Mouse (Mus musculus): ENCODE results near the gene Nacc1.

The Nacc1 gene

DNA sequence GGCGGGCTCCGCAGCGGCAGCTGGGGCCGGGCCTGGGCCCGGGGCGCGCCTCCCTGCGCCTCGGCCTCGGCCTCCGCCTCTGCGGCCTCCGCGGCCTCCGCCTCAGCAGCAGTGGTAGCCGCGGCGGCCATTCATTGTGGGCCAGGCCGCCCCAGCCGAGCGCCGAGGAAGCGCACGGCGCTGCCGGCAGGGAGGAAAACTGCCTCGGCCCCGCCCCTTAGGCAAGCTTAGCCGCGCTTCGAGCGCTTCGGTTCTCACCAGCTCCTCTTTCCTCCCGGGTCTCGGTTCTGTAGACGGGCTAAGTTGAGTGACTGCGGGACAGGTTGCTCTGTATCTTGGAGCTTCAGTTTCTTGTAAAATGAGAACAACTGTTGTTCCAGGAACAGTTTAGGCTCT lies at the start of gene Nacc1:
Nacc1 (minus strand) TSS at position 158 of the 396 bp plus-strand sequence.
- DNase-seq (ENCODE audit: low spot score): peak; percentile 90

DNA sequence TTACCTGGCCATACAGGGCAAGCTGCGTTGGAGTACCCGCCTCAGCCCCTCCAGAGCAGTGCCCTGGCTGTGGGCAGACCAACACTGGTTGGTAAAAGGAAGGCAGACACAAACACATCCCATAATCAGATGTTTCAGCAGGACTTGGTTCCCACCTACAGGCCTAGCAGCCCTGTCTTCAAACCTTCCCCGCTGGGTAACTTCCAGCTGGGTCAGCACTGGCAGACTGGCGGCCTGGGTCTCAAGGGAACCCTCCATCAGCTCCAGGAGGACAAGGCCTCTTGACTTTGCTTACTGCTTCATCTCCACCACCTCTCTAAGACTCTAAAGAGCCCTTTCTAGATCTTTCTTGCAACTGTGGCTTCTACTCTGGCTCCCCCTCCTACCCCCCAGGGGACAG lies 48.9 kb upstream of the Nacc1 start:
- DNase-seq (ENCODE audit: low spot score): no peak

DNA sequence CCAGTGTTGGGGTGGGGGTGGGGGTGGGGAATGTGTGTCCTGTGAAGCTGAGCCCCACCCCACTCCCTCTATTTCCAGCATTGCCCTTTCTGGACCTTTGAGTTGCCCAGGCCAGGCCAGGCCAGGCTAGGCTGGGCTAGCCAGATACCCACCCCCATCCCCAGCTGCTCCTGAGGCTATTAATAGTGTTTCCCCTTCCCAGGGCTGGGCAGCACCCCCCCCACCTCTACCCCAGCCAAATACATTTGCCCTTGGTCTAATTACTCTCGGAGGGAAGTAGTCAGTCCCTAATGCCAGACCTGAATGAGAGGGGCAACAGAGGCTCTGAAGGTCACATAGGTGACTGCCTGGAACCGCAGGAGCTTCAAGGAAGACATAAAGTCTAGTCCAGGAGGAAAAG lies 47.9 kb upstream of the Nacc1 start:
- no peak for DNase-seq (ENCODE audit: low spot score)

DNA sequence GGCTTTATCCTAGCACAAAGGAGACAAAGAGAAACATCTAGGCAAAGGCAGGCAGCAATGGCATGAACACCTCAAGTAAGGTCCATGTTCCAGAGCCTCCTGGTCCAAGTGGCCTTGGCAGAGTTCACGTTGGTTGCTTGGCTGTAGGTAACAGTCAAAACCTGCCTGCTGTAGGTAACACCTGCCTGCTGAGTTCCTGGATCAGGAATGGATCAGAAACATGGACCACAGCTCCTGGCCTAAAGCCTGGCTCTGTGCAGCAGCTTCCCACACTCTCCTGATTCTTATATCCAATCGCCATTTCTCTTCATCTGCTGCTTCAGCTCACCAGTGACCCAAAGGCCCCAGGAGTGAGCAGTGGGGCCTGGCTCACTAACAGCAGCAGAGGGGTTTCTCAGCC lies 47.0 kb upstream of the Nacc1 start:
- no peak for DNase-seq (ENCODE audit: low spot score)

DNA sequence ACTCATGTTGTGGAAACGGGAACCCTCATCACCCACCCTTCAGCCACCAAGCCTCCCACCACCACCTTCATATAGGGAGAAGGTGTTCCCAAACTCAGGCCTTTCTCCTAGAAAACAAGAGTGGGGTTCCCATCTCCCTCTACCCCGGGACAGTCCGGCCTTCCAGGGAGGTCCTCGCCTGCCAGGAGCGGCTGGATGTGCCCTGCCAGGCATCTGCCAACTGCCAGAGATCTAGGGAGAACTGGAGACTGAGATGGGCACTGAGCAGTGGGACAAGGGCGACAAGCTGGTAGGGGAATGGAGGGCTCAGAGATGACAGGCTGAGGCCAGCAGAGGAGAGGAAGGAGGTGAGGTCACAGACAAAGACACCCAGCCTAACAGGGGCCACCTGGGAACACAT lies 46.3 kb upstream of the Nacc1 start:
- no peak for DNase-seq (ENCODE audit: low spot score)

DNA sequence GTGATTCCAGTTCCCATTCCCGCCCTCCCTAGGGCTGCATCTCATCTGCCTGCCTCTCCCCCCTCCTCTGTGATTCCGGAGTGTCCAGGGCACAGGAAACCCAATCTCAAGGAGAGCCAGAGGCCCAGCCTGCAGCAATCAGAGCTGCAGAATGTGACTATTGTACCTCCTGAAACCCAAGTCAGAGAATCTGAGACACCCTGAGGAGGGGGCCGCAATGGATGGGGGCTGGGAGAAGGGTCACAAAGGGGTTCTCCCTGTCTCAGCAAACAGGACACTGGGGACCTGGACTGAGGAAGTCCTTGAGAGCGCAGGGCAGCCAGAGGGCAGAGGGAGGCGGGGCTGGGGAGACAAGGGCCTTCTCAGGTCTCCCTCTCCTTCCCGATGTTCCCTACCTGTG lies 45.3 kb upstream of the Nacc1 start:
- no peak for DNase-seq (ENCODE audit: low spot score)

DNA sequence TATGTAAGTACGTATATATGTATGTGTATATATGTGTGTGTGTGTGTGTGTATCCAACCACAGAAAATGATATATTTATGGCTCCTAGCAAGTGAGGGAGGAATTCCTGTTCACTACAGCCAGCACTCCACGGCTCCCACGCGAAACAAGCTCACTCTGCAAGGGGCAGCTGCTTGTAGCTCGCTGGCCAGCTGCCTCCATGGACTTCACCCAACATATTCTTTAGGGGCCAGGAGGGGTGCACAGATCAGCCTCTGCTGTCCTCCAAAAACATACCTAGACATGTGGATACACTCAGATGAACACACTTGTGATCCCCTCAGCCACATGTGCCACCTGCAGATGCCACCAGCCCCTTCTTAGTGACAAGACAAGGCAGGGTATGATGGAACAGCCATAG lies 44.9 kb upstream of the Nacc1 start:
- DNase-seq (ENCODE audit: low spot score): no peak

DNA sequence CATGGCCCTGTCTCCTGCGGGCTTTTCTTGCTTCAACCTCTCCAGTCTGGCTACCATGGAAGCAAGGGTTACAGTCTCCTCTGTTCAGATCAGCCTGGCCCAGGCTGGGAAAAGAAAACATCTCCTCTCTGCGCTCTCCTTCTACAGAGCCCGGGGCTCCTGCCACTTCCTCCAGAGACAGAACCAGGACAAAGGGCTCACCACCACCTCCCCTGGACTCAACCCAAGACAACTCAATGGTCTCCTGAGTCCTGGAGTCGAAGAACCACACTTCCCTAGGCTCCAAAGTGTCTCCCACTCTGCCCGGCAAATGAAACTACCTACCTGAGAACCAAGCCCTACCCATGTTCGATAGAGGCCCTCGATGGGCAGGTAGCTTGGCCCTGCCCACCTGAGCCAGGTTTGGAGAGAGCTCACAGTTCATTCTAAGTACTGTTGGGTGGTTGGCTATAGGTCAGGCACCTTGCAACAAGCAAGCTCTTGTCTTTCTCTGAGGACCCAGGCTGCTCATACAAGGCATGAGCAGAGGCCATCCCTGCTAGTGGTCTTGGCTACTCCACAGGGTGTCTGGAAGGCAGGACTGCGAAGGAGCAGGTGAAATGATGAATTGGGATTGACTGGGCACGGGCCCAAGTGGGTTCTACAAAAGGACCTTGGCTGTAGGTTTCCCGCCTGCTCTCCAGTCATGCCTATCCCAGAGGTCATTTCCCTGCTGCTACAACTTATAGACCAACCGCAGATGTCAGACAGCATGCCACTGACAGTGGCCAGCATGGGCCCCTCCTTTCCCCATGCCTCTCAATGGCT lies 43.9 kb upstream of the Nacc1 start:
- DNase-seq (ENCODE audit: low spot score): no peak

DNA sequence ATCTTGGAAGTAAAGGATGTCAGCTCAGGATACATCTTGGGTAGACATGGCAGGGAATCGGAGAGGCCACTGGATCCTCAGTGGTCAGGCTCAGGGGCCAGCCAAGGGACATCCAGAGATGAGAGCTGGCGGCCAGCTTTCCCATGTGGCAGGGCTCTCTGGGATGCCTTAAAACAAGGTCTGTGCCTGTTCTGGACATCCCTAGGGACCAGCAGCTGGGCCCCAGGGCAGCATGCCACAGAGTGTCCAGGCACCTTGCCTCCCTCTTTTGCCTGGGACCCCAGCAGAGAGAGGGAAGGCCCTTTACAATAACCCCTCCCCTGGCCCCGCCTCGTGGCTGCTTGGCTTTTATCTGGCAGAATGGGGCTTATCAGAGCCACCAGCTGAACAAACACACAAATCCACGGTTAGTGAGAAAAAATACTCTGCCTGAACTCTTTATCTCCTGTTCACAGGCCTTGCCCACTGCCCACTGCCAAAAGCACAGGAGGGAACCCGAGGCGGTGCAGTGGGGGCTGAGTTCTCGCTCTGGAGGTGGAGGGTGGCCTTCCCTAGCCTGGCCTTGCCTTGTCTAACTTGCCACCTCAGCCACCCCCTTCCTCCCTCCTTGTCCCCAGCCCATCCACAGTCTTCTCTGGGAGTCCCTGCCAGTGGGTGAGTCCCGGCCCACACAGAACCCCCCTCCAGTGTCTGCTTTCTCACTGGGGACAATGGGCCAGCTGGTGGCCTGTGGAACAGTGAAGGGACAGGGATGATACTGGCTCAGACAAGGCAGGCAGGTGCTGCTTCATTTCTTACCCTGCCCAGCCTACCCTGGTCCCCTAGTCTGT lies 43.1 kb upstream of the Nacc1 start:
- DNase-seq (ENCODE audit: low spot score): peak; percentile 65

DNA sequence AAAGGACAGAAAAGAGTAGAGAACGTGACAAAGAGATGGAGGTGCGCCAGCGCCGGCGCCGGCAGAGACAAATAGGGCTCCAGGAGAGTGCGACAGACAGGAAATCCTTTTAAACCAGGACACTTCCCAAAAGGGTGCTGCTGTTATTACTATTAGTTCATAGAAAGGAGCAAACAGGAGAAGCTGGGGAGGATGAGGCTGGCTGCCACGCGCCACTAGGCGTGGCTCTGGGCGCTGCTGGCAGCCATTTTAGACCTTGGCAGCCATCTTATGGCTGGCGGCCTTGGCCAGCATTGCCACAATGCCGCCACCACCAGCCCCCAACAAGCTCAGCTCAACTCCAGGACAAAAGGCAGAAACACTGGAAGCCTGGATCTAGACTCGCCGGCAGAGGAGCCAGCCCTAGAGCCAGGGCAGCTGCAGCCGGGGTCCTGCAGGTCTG lies 42.3 kb upstream of the Nacc1 start:
- no peak for DNase-seq (ENCODE audit: low spot score)

DNA sequence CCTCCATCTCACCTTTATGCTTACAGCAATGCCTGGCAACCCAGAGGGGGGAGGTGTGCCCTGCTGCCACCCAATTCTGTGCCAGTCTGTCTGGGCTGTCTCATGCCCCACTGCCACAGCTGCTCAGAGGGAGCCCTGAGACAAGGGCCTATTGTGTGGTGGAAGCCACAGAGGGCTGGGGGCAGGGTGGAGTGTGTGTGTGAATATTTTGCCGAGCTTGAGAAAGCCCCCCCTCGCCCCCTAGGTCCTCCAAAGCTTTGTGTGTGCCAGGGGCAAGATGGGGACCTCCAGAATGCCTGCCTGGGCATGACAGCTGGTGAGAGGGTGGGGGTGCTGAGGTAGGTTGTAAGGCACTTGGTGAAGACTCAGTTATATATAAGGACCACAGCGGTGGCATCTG lies 40.8 kb upstream of the Nacc1 start:
- DNase-seq (ENCODE audit: low spot score): no peak

DNA sequence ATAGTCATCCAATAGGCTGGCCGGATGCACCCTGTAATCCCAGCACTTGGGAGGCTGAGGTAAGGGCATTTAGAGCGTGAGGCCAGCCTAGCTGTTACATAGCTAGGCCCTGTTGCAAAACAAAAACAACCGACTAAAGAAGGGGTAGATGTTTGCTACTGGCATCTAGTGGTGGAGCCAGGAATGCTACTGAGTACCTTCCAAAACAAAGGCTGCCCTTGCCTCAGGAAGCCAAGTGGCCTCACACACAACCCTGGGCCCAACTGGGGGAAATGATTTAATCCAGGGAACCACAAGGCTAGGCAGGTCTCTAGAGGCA lies 38.2 kb upstream of the Nacc1 start:
- no peak for DNase-seq (ENCODE audit: low spot score)

DNA sequence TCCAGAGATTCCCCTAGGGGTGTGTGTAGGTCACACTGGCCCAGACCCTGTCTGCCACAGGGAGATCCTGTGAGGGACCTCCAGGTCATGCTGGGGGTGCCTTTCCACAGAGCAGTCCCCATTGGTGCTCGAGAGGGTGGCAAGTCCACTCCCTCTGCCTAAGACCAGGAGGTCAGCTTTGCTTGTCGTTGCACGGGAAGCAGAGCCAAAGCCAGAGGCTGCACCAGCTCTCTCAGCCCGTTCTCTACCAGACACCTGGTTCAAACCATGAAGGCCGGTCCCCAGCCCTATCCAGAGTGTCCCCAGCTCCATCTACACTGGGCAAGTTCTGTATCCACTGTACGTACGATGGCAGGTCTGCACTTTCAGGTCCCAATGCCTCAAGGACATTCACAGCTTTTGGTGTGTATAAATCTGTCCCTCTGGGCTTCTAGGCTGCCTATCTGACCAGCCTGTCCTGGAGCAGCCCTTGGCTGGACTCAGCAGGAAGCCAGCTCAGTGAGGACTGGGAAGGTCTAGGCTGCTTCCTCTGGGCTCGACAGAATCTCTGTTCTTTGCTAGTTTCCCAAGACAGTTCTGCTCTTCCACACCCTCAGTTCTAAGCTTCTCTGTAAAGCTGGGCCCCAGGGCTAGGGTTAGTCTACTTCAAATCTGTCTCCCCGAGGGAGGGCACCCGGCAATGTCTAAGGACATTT lies 37.7 kb upstream of the Nacc1 start:
- no peak for DNase-seq (ENCODE audit: low spot score)

DNA sequence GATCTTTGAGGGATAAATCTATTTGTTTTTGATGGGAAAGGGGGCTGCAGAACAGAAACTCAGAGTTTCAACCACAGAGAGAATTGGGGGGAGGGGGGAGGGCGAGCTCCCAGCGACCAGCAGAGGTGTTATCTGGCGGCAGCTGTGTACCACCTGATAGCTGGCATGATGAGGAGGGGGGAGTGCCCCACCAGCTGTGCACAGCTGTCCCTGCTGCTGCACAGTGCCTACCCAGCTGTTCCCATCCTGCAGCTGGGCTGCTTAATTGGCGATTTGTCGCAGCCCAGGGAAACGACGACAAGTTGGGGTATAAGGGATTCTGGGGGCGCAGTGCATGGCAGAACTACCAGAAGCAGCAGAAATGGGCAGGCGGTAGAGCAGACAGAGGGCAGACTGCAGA lies 37.0 kb upstream of the Nacc1 start:
- DNase-seq (ENCODE audit: low spot score): no peak

DNA sequence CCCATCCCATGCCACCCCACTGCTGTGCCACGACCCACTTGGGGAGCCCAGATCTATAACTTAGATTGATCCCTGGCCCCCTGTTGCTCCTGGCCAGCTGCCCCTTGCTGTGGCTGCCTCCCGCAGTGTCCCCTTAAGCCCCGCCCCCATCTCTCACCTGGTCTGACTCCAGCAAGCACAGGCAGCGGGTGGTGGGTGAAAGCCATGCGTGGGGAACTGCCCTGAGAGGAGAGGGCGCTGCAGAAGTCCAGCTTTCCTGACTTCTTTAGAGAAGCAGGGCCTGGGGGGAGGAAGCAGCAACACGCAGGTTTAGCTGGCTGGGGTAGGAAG lies 35.9 kb upstream of the Nacc1 start:
- DNase-seq (ENCODE audit: low spot score): no peak

DNA sequence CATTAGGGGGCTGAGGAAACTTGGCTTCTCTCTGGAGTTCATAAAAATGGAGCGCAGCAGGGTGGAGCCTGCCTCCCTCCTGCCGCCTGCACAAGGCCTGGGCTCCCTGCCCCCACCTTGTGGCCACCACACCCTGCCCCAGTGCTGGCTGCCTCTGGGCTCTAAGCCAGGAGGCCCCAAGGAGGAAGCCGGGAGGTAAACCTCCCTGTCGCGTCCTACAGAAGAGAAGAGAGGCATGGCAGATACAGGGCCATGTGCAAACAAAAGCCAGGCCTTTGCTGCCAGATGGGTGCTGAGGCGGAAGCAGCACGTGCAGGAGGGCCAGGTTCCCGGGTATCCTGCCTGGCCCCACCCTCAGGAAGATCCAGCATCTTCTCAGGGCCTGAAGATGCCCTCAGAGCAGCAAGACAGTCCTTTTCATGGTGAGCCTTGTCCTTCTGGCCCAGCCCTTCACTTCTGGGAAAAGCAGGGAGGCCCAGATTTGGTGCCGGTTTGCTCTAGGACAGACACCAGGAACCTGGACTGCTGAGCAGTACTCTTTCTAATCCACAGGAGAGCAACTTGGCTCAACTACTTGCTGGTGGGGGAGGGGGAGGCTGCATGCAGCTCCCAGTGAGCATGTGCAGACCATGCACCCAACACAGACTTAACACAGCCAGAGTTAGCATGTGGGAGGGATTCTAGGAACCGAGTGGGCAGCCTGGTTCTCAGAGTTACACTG lies 35.3 kb upstream of the Nacc1 start, which contains the start of gene G430095P16Rik:
G430095P16Rik (plus strand) TSS at position 158 of the 721 bp plus-strand sequence.
- peak; percentile 78 for DNase-seq (ENCODE audit: low spot score)

DNA sequence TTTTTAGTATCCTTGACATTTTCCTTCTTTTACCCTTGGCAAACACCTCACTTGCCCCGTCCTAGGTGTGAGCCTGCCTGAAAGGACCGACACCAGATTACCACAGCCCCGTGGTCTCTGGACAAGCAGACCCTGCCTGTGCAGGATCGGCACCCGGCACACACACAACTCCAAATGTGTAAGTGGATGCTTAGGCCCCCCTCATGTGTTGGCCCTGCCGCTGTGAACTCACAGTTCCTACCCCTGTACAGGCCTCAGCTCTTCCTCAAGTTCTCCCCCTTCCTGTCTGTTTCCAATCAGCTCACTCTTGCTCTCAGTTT lies 34.8 kb upstream of the Nacc1 start:
- no peak for DNase-seq (ENCODE audit: low spot score)

DNA sequence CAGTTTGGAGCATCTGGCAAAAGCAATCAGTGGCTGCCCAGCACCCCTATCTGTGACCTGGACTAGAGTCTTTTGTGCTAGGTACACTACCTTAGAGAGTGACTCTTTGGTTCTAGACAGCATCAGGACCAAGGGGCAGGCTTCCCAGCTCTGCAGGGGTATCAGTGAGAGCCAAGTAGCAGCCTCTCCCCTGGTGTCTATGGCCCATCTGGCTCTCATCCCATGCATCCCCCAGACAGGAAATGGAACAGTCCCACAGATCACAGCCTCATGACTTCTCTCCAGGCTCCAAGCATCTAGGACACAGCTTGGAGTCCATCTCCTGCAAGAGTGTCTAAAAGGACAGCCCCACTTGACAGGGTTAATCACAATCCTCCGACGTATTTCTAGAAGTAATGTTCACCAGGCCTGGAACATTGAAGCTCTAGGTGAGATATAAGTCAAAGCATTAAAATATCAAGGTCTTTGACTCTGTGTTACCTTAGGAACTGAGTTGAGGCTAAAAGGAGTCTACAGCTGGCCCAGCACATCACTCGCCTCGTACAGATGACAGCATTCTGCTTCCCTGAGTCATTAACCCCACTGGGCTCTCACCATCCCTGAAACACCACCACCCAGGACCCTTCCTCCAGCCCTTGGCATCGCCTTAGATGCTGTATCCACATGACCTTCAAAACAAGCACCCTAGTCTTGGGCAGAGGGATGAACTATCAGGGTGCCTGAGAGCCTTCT lies 31.5 kb upstream of the Nacc1 start:
- no peak for DNase-seq (ENCODE audit: low spot score)

DNA sequence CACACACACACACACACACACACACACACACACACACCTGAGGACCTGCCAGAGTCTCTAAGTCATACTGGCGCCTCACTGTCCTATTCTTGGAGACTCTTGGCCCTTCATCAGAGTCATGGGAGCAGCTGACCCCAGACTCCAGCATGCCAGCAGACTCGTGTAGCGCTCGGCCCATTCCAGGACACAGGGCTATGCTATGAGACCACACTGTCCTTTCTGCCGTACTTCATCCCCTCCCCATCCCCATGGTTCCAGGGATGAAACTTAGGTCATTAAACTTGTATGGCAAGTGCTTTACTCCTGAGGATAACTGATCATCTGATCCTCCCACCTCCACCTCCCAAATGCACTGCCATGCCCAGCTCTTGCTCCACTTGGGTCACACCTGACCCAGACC lies 30.8 kb upstream of the Nacc1 start:
- no peak for DNase-seq (ENCODE audit: low spot score)

DNA sequence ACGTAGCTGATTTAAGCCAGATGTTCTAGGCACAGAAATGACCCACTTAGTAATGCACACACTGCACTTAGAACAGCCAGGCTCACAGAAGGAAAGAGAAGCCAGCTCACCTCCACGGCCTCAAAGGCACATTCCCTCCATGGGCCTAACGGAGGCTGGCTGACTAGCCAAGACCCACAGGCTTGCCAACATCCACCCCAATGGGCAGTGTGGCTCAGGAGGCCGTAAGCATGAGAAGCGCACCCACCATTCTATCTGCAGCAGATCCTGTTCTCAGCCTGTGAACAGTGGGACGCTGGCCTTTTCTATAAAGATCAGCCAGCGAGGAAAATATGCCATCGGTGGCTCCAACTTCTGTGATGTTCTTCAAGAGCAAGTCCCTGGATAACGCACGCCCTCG lies 29.1 kb upstream of the Nacc1 start:
- DNase-seq (ENCODE audit: low spot score): no peak

DNA sequence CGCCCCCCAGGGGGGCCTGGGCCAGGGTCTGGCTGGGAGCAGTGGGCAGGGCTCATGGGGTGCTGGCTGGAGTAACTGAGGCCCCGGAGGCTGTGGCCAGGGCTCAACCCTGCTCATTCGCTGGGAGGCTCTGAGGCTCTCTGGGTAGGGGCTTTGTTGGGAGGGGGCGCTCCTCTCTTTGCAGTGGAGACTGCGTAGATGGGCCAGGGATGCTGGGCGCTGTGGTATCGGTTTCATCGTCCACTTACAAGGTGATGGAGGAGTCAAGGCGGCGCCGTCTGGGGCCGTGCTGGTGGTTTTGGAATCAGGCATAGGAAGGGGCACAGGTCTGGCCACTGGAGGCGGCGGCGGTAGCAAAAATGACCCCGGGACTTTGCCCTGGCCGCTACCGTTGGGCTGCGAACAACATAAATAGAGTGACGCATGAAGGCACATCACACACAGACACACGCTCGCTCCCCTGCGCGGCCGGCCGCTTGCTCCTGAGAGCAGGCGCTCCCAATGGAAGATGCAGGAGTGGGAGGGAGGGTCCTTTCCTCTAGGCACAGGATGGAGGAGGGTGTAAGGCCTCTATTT lies 28.3 kb upstream of the Nacc1 start:
- DNase-seq (ENCODE audit: low spot score): no peak

Measured in ovary, postnatal 36 days (tissue).